ENCODE assay signal across 8 mouse cellular contexts in genomic region chr2:165032533-165032932, GRCm38 (mm10). TPM values are rescaled to one million over a fixed set of nuclear protein-coding genes. Genes with fewer than 3 reads are reported as not detected.
DNase-seq lines count a peak whose midpoint lies in the region; ATAC-seq lines count a peak whose summit lies in the region.
"Had no signal": no experiment of that assay in that cellular context is flagged by ENCODE, and none has a peak within 500 bp of the region (broad histone marks: within the 10 kb centered on the region; RNA-seq: fewer than 3 reads in every experiment).

No protein-coding gene starts in this region.

- no peak overlapping the region for H3K9ac ChIP-seq in lung, embryonic 15.5 days
- no peak overlapping the region for H3K9ac ChIP-seq in limb, embryonic 15.5 days

- 32% methylated on average over 3 of the region's 3 CpGs for WGBS in lung, embryonic 15.5 days
- WGBS in hindbrain, embryonic 10.5 days = 64% methylated on average over 3 of the region's 3 CpGs
- 37% methylated on average over 3 of the region's 3 CpGs for WGBS in limb, embryonic 15.5 days

- no peaks in the 10 kb centered on the region for H3K36me3 ChIP-seq in lung, embryonic 15.5 days
- H3K36me3 ChIP-seq in hindbrain, embryonic 10.5 days = peaks cover 10% of the 10 kb centered on the region; the same call in 1 of the 2 replicates
- H3K36me3 ChIP-seq in limb, embryonic 15.5 days = no peaks in the 10 kb centered on the region

- no peaks in the 10 kb centered on the region for H3K27me3 ChIP-seq in lung, embryonic 15.5 days
- no peaks in the 10 kb centered on the region for H3K27me3 ChIP-seq in hindbrain, embryonic 10.5 days (ENCODE audit: insufficient read depth, poor library complexity, severe bottlenecking)
- no peaks in the 10 kb centered on the region for H3K27me3 ChIP-seq in limb, embryonic 15.5 days

- H3K4me3 ChIP-seq in lung, embryonic 15.5 days = no peak overlapping the region
- peak overlapping the region; percentile 92 for H3K4me3 ChIP-seq in hindbrain, embryonic 10.5 days
- no peak overlapping the region for H3K4me3 ChIP-seq in limb, embryonic 15.5 days

- peak overlapping the region; percentile 74; the same call in 1 of the 2 replicates for H3K4me2 ChIP-seq in lung, embryonic 15.5 days
- peak overlapping the region; percentile 83; the same call in 1 of the 2 replicates for H3K4me2 ChIP-seq in limb, embryonic 15.5 days

- H3K9me3 ChIP-seq in lung, embryonic 15.5 days = no peaks in the 10 kb centered on the region
- H3K9me3 ChIP-seq in hindbrain, embryonic 10.5 days = no peaks in the 10 kb centered on the region
- H3K9me3 ChIP-seq in limb, embryonic 15.5 days = no peaks in the 10 kb centered on the region
- H3K9me3 ChIP-seq: megakaryocyte, embryonic 14.5 days had no signal

- H3K4me1 ChIP-seq in lung, embryonic 15.5 days = peaks cover 22% of the 10 kb centered on the region
- H3K4me1 ChIP-seq in hindbrain, embryonic 10.5 days (replicated peaks) = peaks cover 42% of the 10 kb centered on the region
- H3K4me1 ChIP-seq in limb, embryonic 15.5 days = peaks cover 20% of the 10 kb centered on the region

- DNase-seq in lung, postnatal 14 days = no peak
- no peak for DNase-seq in hindbrain, embryonic 10.5 days (ENCODE audit: low spot score)
- DNase-seq in thymus, postnatal 25 days = no peak
- no peak for DNase-seq in layer of hippocampus, adult 9-11 months
- no peak for DNase-seq in spleen, adult 18-20 months

- ATAC-seq in lung, embryonic 15.5 days (ENCODE audit: borderline replicate concordance, extremely low read depth, low FRiP score, low TSS enrichment) = no peak
- no peak for ATAC-seq in limb, embryonic 15.5 days (ENCODE audit: insufficient number of reproducible peaks, low FRiP score, low TSS enrichment, low read depth)

- no peak overlapping the region for H3K27ac ChIP-seq in lung, embryonic 15.5 days
- H3K27ac ChIP-seq in hindbrain, embryonic 10.5 days = no peak overlapping the region
- no peak overlapping the region for H3K27ac ChIP-seq in limb, embryonic 15.5 days

RNA-seq across cellular contexts. Expression of gene Ncoa5, which starts 2.1 kb away (rescaled TPM):
- 67.4 and 73.8 TPM in 2 replicates for polyA plus RNA-seq in lung, embryonic 15.5 days (2015; fragmentation: Nextera tagmentation; extraction: Ambion mirVana)
- polyA plus RNA-seq in hindbrain, embryonic 10.5 days (2016; fragmentation: Nextera tagmentation; extraction: Ambion mirVana) = 101 and 102 TPM in 2 replicates
- 51.9 and 62.9 TPM in 2 replicates for polyA plus RNA-seq in limb, embryonic 15.5 days (2015; fragmentation: Nextera tagmentation; extraction: Ambion mirVana)

RNA-seq across cellular contexts. Expression of gene Cd40, which starts 22.9 kb away (rescaled TPM):
- polyA plus RNA-seq in lung, embryonic 15.5 days (2015; fragmentation: Nextera tagmentation; extraction: Ambion mirVana) = 30.2 and 35.4 TPM in 2 replicates
- polyA plus RNA-seq in hindbrain, embryonic 10.5 days (2016; fragmentation: Nextera tagmentation; extraction: Ambion mirVana) = 7.2 and 8.1 TPM in 2 replicates
- polyA plus RNA-seq in limb, embryonic 15.5 days (2015; fragmentation: Nextera tagmentation; extraction: Ambion mirVana) = 7.0 and 7.5 TPM in 2 replicates

RNA-seq across cellular contexts. Expression of gene 1700025C18Rik, which starts 58.0 kb away (rescaled TPM):
- polyA plus RNA-seq in lung, embryonic 15.5 days (2015; fragmentation: Nextera tagmentation; extraction: Ambion mirVana) = not detected in 2 replicates
- not detected in 2 replicates for polyA plus RNA-seq in hindbrain, embryonic 10.5 days (2016; fragmentation: Nextera tagmentation; extraction: Ambion mirVana)
- not detected in 2 replicates for polyA plus RNA-seq in limb, embryonic 15.5 days (2015; fragmentation: Nextera tagmentation; extraction: Ambion mirVana)
